Mouse (Mus musculus): Measurements from ENCODE around the gene Oas1c. TPM values are rescaled to one million over a fixed set of nuclear protein-coding genes. Genes with fewer than 3 reads are reported as not detected.
A peak's percentile ranks its signal among the peaks of the same experiment; 100 is the strongest.

Oas1c gene
- polyA plus RNA-seq (2016; fragmentation: Nextera tagmentation; extraction: Ambion mirVana) = 0.49 and 0.51 TPM in 2 replicates

GRCm38 (mm10) chr5:120811951-120812819, at the start of gene Oas1c:
Gene Oas1c, minus strand, starts transcription at chr5:120812514.
- Histone ChIP-seq H3K4me3 (replicated peaks) (peak within 1 kb of the TSS; percentile 24), H3K4me2 (peak within 1 kb of the TSS; percentile 48), H3K9ac (peak within 1 kb of the TSS; percentile 22), H3K9me3 (no peaks in the 10 kb centered on the region), H3K27ac (peak within 1 kb of the TSS; percentile 46; the same call in 1 of the 2 replicates), H3K4me1 (peaks cover 13% of the 10 kb centered on the region), H3K27me3 (no peaks in the 10 kb centered on the region), H3K36me3 (replicated peaks) (no peaks in the 10 kb centered on the region)
- WGBS = 5% methylated on average over 18 of the region's 18 CpGs
- ATAC-seq (ENCODE audit: low FRiP score) = peak; percentile 68

- no peak for ATAC-seq (ENCODE audit: low FRiP score)
- H3K9ac ChIP-seq = no peak within 1 kb of the TSS
Observed at GRCm38 (mm10) chr5:120861121-120861520, 48.8 kb upstream of the Oas1c start, which contains the start of gene Oas1h. Gene Oas1h, plus strand, starts transcription at chr5:120861421.

GRCm38 (mm10) chr5:120859241-120859640, 46.9 kb upstream of the Oas1c start:
- 78% methylated on average over 2 of the region's 2 CpGs for WGBS
- Histone ChIP-seq H3K9ac (no peak overlapping the region), H3K27ac (no peak overlapping the region), H3K36me3 (replicated peaks) (no peaks in the 10 kb centered on the region), H3K4me2 (no peak overlapping the region), H3K27me3 (no peaks in the 10 kb centered on the region), H3K4me3 (replicated peaks) (no peak overlapping the region), H3K4me1 (no peaks in the 10 kb centered on the region), H3K9me3 (peaks cover 8% of the 10 kb centered on the region; the same call in 1 of the 2 replicates)
- no peak for ATAC-seq (ENCODE audit: low FRiP score)

More at GRCm38 (mm10) chr5:120861121-120861520, 48.8 kb upstream of the Oas1c start, which contains the start of gene Oas1h:
- Histone ChIP-seq H3K4me2 (no peak within 1 kb of the TSS), H3K36me3 (replicated peaks) (no peaks in the 10 kb centered on the region), H3K4me3 (replicated peaks) (no peak within 1 kb of the TSS), H3K27ac (no peak within 1 kb of the TSS), H3K27me3 (no peaks in the 10 kb centered on the region), H3K4me1 (no peaks in the 10 kb centered on the region), H3K9me3 (no peaks in the 10 kb centered on the region)
- WGBS = 52% methylated on average over 4 of the region's 4 CpGs

GRCm38 (mm10) chr5:120849601-120850136, 37.4 kb upstream of the Oas1c start:
- Histone ChIP-seq H3K4me2 (no peak overlapping the region), H3K9me3 (peaks cover 10% of the 10 kb centered on the region), H3K36me3 (replicated peaks) (no peaks in the 10 kb centered on the region), H3K27ac (no peak overlapping the region), H3K4me3 (replicated peaks) (no peak overlapping the region), H3K27me3 (no peaks in the 10 kb centered on the region; the same call in 1 of the 2 replicates), H3K4me1 (no peaks in the 10 kb centered on the region), H3K9ac (no peak overlapping the region)
- WGBS = 61% methylated on average over 3 of the region's 3 CpGs
- no peak for ATAC-seq (ENCODE audit: low FRiP score)

GRCm38 (mm10) chr5:120847067-120847466, 34.8 kb upstream of the Oas1c start, which contains the start of gene Oas1f:
Gene Oas1f, plus strand, starts transcription at chr5:120847367.
- Histone ChIP-seq H3K9ac (no peak within 1 kb of the TSS), H3K27me3 (no peaks in the 10 kb centered on the region; the same call in 1 of the 2 replicates), H3K4me1 (no peaks in the 10 kb centered on the region), H3K4me2 (no peak within 1 kb of the TSS), H3K4me3 (replicated peaks) (no peak within 1 kb of the TSS), H3K36me3 (replicated peaks) (no peaks in the 10 kb centered on the region), H3K27ac (no peak within 1 kb of the TSS), H3K9me3 (no peaks in the 10 kb centered on the region)
- ATAC-seq (ENCODE audit: low FRiP score) = no peak
- WGBS = 87% methylated on average over 4 of the region's 4 CpGs

GRCm38 (mm10) chr5:120844713-120845112, 32.4 kb upstream of the Oas1c start:
- Histone ChIP-seq H3K9me3 (no peaks in the 10 kb centered on the region), H3K9ac (no peak overlapping the region), H3K27ac (no peak overlapping the region), H3K4me2 (no peak overlapping the region), H3K36me3 (replicated peaks) (no peaks in the 10 kb centered on the region), H3K4me3 (replicated peaks) (no peak overlapping the region), H3K4me1 (no peaks in the 10 kb centered on the region), H3K27me3 (no peaks in the 10 kb centered on the region; the same call in 1 of the 2 replicates)
- no peak for ATAC-seq (ENCODE audit: low FRiP score)
- 77% methylated on average over 3 of the region's 3 CpGs for WGBS

GRCm38 (mm10) chr5:120836731-120837585, 24.6 kb upstream of the Oas1c start:
- Histone ChIP-seq H3K36me3 (replicated peaks) (no peaks in the 10 kb centered on the region), H3K9me3 (no peaks in the 10 kb centered on the region), H3K4me1 (peaks cover 11% of the 10 kb centered on the region), H3K4me2 (no peak overlapping the region), H3K4me3 (replicated peaks) (no peak overlapping the region), H3K9ac (no peak overlapping the region), H3K27ac (no peak overlapping the region), H3K27me3 (0 out of 2 replicates have a peak, but pooled peaks cover 7% of the 10 kb centered on the region)
- WGBS = 9% methylated on average over 8 of the region's 8 CpGs
- ATAC-seq (ENCODE audit: low FRiP score) = no peak

- Histone ChIP-seq H3K4me1 (peaks cover 11% of the 10 kb centered on the region), H3K27ac (no peak overlapping the region), H3K4me2 (peak overlapping the region; percentile 42), H3K36me3 (replicated peaks) (no peaks in the 10 kb centered on the region), H3K9ac (no peak overlapping the region), H3K4me3 (replicated peaks) (no peak overlapping the region), H3K9me3 (no peaks in the 10 kb centered on the region), H3K27me3 (0 out of 2 replicates have a peak, but pooled peaks cover 7% of the 10 kb centered on the region)
- ATAC-seq (ENCODE audit: low FRiP score) = no peak
- 10% methylated on average over 17 of the region's 17 CpGs for WGBS
Observed at GRCm38 (mm10) chr5:120833335-120834280, 21.3 kb upstream of the Oas1c start.

GRCm38 (mm10) chr5:120831031-120831430, 18.7 kb upstream of the Oas1c start:
- WGBS = 79% methylated on average over 4 of the region's 4 CpGs
- H3K4me2 ChIP-seq = no peak overlapping the region
- H3K36me3 ChIP-seq (replicated peaks) = no peaks in the 10 kb centered on the region
- H3K9me3 ChIP-seq = no peaks in the 10 kb centered on the region
- 0 out of 2 replicates have a peak, but pooled peaks cover 4% of the 10 kb centered on the region for H3K27me3 ChIP-seq
- H3K9ac ChIP-seq = no peak overlapping the region
- no peak overlapping the region for H3K4me3 ChIP-seq (replicated peaks)
- peaks cover 11% of the 10 kb centered on the region for H3K4me1 ChIP-seq
- no peak for ATAC-seq (ENCODE audit: low FRiP score)
- no peak overlapping the region for H3K27ac ChIP-seq

GRCm38 (mm10) chr5:120818999-120819398, 6.7 kb upstream of the Oas1c start:
- H3K4me1 ChIP-seq = no peaks in the 10 kb centered on the region
- no peak overlapping the region for H3K4me3 ChIP-seq (replicated peaks)
- ATAC-seq (ENCODE audit: low FRiP score) = no peak
- no peaks in the 10 kb centered on the region for H3K36me3 ChIP-seq (replicated peaks)
- no peak overlapping the region for H3K4me2 ChIP-seq
- no peak overlapping the region for H3K9ac ChIP-seq
- H3K27me3 ChIP-seq = no peaks in the 10 kb centered on the region
- no peak overlapping the region for H3K27ac ChIP-seq
- peaks cover 19% of the 10 kb centered on the region; the same call in 1 of the 2 replicates for H3K9me3 ChIP-seq

- H3K9me3 ChIP-seq = peaks cover 19% of the 10 kb centered on the region; the same call in 1 of the 2 replicates
- no peaks in the 10 kb centered on the region for H3K27me3 ChIP-seq
- H3K27ac ChIP-seq = no peak overlapping the region
- no peaks in the 10 kb centered on the region for H3K36me3 ChIP-seq (replicated peaks)
- H3K9ac ChIP-seq = no peak overlapping the region
- 68% methylated on average over 3 of the region's 3 CpGs for WGBS
- no peak overlapping the region for H3K4me2 ChIP-seq
- peaks cover 13% of the 10 kb centered on the region for H3K4me1 ChIP-seq
- ATAC-seq (ENCODE audit: low FRiP score) = no peak
- H3K4me3 ChIP-seq (replicated peaks) = no peak overlapping the region
Observed at GRCm38 (mm10) chr5:120815949-120816348, 3.6 kb upstream of the Oas1c start.
